Mouse (Mus musculus) c-Kit-positive CD71-positive TER-119-negative erythroid progenitor cells, embryonic 14.5 days (primary cell): ENCODE measurements around the gene Il23r.
A peak's percentile ranks its signal among the peaks of the same experiment; 100 is the strongest.

Experiments used
- DNase-seq: peaks from one replicate; pipeline ENCODE4 v3.0.0-alpha.2; 2013; ENCODE audit warnings: low read depth

Il23r gene

GRCm38 (mm10) chr6:67431808-67432207, 59.8 kb downstream of the Il23r start:
- DNase-seq, result no peak

- DNase-seq, result no peak
Observed at GRCm38 (mm10) chr6:67421761-67422160, 69.9 kb downstream of the Il23r start.

- no peak for DNase-seq
Observed at GRCm38 (mm10) chr6:67416557-67416956, 75.1 kb downstream of the Il23r start.

GRCm38 (mm10) chr6:67415276-67415675, 76.4 kb downstream of the Il23r start:
- DNase-seq, result no peak

GRCm38 (mm10) chr6:67413378-67413777, 78.3 kb downstream of the Il23r start:
- DNase-seq, result no peak

GRCm38 (mm10) chr6:67405281-67405682, 86.4 kb downstream of the Il23r start:
- no peak for DNase-seq

GRCm38 (mm10) chr6:67399551-67399950, 92.1 kb downstream of the Il23r start:
- no peak for DNase-seq

GRCm38 (mm10) chr6:67375982-67376391, 115.7 kb downstream of the Il23r start, which contains the start of gene Il12rb2:
Il12rb2 (minus strand) TSS chr6:67376188.
- DNase-seq, result peak; percentile 5
